9 mouse cellular contexts compared by ENCODE assay signal in genomic region chr4:115952758-115953157, GRCm38 (mm10). TPM values are rescaled to one million over a fixed set of nuclear protein-coding genes. Genes with fewer than 3 reads are reported as not detected.
A peak's percentile ranks its signal among the peaks of the same experiment; 100 is the strongest.
DNase-seq lines count a peak whose midpoint lies in the region; ATAC-seq and TF ChIP-seq lines count a peak whose summit lies in the region.
"Had no signal": no experiment of that assay in that cellular context is flagged by ENCODE, and none has a peak within 500 bp of the region (broad histone marks: within the 10 kb centered on the region; RNA-seq: fewer than 3 reads in every experiment).

No protein-coding gene starts in this region.

- H3K9ac ChIP-seq in hindbrain, embryonic 16.5 days (ENCODE audit: low read depth, low read length) = no peak overlapping the region

- no peak for TF ChIP-seq POLR2A in olfactory bulb, adult 2 months (IDR thresholded peaks at IDR 0.05; ENCODE audit: insufficient read depth, low read depth, low read length)

- WGBS in hindbrain, embryonic 16.5 days = 5% methylated on average over 6 of the region's 6 CpGs
- WGBS in limb, embryonic 10.5 days = 14% methylated on average over 6 of the region's 6 CpGs
- WGBS in olfactory bulb, adult 2 months = 24% methylated on average over 6 of the region's 6 CpGs

- TF ChIP-seq CTCF in olfactory bulb, adult 2 months (IDR thresholded peaks at IDR 0.05; ENCODE audit: insufficient read depth, low read depth, low read length) = peak; percentile 19; the same call in 1 of the 2 replicates

- peak; percentile 33 for DNase-seq in ovary, postnatal 36 days (ENCODE audit: low spot score)
- DNase-seq in ovary, adult 18-20 months (ENCODE audit: low spot score) = no peak
- peak; percentile 78 for DNase-seq in ZHBTc4 (ENCODE audit: low read depth, low spot score)
- DNase-seq in limb, embryonic 10.5 days (ENCODE audit: low spot score) = peak; percentile 78
- peak; percentile 29 for DNase-seq in yolk sac, embryonic 10.5 days (ENCODE audit: low spot score)

- H3K4me3 ChIP-seq in hindbrain, embryonic 16.5 days (ENCODE audit: low read length) = no peak overlapping the region
- no peak overlapping the region for H3K4me3 ChIP-seq in limb, embryonic 10.5 days
- H3K4me3 ChIP-seq in olfactory bulb, adult 2 months (ENCODE audit: insufficient read depth, low read depth, low read length) = no peak overlapping the region

- ATAC-seq in common myeloid progenitor, adult 5-6 weeks (replicated peaks; ENCODE audit: low read depth, poor library complexity, severe bottlenecking) = peak; percentile 71
- 0 out of 2 replicates have a peak, but pooled peaks have one; percentile 21 for ATAC-seq in hindbrain, embryonic 16.5 days

- no peaks in the 10 kb centered on the region; the same call in 1 of the 2 replicates for H3K4me1 ChIP-seq in hindbrain, embryonic 16.5 days (ENCODE audit: control insufficient read depth, insufficient read depth, low read depth, low read length)
- peaks cover 7% of the 10 kb centered on the region for H3K4me1 ChIP-seq in limb, embryonic 10.5 days
- H3K4me1 ChIP-seq in olfactory bulb, adult 2 months (ENCODE audit: control insufficient read depth, insufficient read depth, low read length) = no peaks in the 10 kb centered on the region

- H3K4me2 ChIP-seq in hindbrain, embryonic 16.5 days (ENCODE audit: low read length) = no peak overlapping the region

- H3K9me3 ChIP-seq in hindbrain, embryonic 16.5 days (ENCODE audit: control insufficient read depth, low read length) = no peaks in the 10 kb centered on the region
- no peaks in the 10 kb centered on the region for H3K9me3 ChIP-seq in limb, embryonic 10.5 days (replicated peaks)

- H3K27me3 ChIP-seq in hindbrain, embryonic 16.5 days (replicated peaks; ENCODE audit: control insufficient read depth, insufficient read depth, low read length) = peaks cover 71% of the 10 kb centered on the region
- H3K27me3 ChIP-seq in limb, embryonic 10.5 days (ENCODE audit: low read depth, poor library complexity, severe bottlenecking) = peaks cover 100% of the 10 kb centered on the region

- no peaks in the 10 kb centered on the region for H3K36me3 ChIP-seq in hindbrain, embryonic 16.5 days (ENCODE audit: control insufficient read depth, insufficient read depth, low read length)
- H3K36me3 ChIP-seq in limb, embryonic 10.5 days = no peaks in the 10 kb centered on the region

- no peak overlapping the region for H3K27ac ChIP-seq in hindbrain, embryonic 16.5 days (ENCODE audit: low read depth, low read length)
- H3K27ac ChIP-seq in limb, embryonic 10.5 days = no peak overlapping the region
- no peak overlapping the region for H3K27ac ChIP-seq in olfactory bulb, adult 2 months (ENCODE audit: insufficient read depth, low read depth, low read length)

RNA-seq across cellular contexts. Expression of gene Dmbx1, which starts 13.0 kb away (rescaled TPM):
- not detected in 2 replicates for total RNA-seq in common myeloid progenitor, adult 5-6 weeks (2017)
- polyA plus RNA-seq in hindbrain, embryonic 16.5 days (2015; fragmentation: Nextera tagmentation; extraction: Ambion mirVana) = 5.8 and 6.8 TPM in 2 replicates
- polyA plus RNA-seq in limb, embryonic 10.5 days (2016; fragmentation: Nextera tagmentation; extraction: Ambion mirVana) = 0.05 and 0.11 TPM in 2 replicates
- not detected in 2 replicates for polyA plus RNA-seq in olfactory bulb, adult 2 months (2012; ENCODE audit: insufficient read depth, insufficient read length, low replicate concordance, missing spikeins)
- total RNA-seq: gastrocnemius, postnatal 4 days had no signal
